Mouse (Mus musculus) brain, adult 2 months (tissue): Measurements from ENCODE around the gene Rasgef1b.
"Not testable (repeated sequence)": the region's sequence is repeated elsewhere in the genome, so short reads cannot be mapped to it uniquely, and the experiment has no call there.

ENCODE experiments used
- DNase-seq: peaks from one replicate; pipeline ENCODE4 v3.0.0; 2011; ENCODE audit warnings: low read depth, low spot score

Rasgef1b gene

GRCm38 (mm10) chr5:99216588-99217152 is 512.2 kb downstream of the Rasgef1b start:
- not testable (repeated sequence) for DNase-seq

DNA sequence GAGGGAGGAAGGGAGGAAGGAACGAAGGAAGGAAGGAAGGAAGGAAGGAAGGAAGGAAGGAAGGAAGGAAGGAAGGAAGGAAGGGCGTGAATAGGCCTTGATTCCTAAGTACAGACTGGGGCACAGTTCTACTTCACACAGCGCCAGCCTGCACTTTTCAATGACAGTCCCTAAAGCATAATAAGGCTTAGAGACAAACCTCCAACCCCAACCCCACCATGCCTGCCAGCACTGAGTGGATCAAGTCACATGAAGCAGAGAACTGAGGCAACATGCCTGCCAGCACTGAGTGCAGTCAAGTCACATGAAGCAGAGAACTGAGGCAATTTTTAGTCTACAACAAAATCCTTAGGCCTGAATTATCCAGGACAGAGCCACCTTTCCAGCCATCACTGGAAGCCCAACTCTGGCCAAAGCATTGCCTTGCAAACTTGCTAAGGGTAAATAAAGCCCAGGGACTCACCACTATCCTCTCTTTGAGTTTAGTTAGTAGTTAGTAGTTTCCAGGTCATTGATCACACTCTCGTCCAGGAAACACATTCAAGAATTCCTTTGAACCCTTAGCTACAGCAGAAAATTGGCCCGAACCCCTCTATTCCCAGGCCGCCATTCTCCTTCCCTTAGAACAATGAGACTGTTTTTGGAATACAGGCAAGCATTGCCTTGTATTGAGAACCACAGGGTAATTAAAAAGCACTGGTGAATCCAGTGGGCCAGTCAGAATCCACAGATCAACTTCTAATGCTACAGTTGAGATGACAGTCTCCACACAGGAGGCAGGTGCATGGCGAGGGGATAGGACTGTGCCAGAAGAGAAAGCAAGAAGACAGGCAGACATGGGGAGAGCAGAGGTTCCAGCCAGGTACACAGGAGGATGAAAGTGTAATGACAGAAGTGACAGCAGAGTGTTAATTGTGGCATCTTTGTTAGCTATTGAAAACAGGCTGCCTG is 513.4 kb downstream of the Rasgef1b start:
- DNase-seq, result no peak

- peak; percentile 80 for DNase-seq
Observed at GRCm38 (mm10) chr5:99214400-99214799, 514.5 kb downstream of the Rasgef1b start.

DNA sequence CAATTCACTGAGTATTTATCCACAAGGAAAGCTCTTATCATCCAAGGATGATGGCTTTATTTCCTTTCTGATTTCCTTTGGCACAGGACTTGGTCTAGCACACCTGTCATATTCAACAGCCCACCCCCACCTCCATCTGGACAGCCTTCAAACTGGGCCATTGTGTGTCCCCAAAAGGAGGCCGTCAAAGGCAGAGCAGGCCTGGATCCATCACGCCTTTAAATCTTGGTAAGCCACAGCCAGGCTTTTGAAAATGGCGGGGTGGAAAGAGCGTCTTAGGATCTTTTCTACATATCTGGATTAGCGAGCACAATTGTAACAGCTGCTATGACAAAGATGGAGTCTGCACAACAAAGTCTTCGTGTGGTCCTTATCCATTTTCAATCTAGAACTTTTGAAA is 515.7 kb downstream of the Rasgef1b start:
- DNase-seq, result peak; percentile 52

GRCm38 (mm10) chr5:99203475-99203874 is 525.4 kb downstream of the Rasgef1b start:
- DNase-seq, result no peak

GRCm38 (mm10) chr5:99202074-99202837 is 526.6 kb downstream of the Rasgef1b start:
- peak; percentile 81 for DNase-seq

DNA sequence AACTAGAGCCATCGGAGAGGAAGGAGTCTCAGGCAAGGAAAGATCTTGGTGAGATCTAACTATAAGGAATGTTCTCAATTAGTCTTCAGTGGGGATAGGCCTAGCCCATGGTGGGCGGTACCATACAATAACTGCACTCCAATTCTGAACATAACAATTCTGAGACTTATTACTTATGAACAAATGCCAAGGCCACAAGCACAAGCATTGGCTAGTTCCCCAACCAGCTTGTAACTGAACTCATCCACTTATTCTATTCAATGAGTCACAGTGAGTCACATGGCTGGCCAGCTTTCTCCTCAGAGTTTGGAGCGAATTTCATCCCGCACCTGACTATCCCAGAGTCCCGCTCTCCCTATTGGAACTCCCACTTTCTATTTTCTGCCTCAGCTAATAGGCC is 533.4 kb downstream of the Rasgef1b start:
- no peak for DNase-seq

- DNase-seq, result no peak
Observed at GRCm38 (mm10) chr5:99190941-99191800, 537.7 kb downstream of the Rasgef1b start.

DNA sequence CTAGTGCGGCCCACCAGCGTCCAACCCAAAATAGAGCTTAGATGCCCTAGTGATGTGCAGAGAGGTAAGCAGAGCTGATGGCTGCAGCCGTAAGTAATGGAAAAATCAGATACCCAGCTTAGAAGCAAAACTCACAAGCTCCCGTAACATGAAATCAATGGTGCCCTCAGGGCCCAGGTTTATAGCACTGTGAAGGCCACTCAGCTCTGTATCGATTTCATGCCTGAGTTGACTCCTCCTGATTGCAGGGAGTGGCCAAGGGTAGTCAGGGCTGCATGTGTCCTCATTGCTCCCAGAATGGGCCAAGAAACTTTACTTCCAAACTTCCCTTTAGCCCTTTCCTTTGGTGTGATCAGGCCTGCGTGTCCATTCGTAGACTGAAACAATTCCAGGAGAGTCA is 545.2 kb downstream of the Rasgef1b start:
- DNase-seq, result no peak

GRCm38 (mm10) chr5:99174608-99175385 is 554.1 kb downstream of the Rasgef1b start:
- no peak for DNase-seq

DNA sequence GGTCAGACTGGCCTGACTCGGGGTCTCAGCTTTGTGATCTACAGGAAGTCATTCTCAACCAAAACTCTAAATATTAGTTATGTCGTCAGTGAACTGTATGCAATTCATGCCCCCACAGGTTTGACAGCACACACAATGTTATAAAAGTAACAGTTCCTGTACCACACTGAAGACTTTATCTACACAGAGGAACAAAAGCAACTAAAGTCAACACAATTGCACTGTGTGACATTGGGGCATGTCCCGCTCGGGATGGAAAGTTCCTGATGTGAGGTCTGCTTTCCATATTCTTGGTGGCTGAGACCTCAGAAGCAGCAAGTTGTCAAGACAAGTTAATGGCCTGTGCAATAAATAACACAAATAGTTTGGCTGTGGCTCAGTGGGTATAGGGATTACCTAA is 559.0 kb downstream of the Rasgef1b start:
- no peak for DNase-seq

- no peak for DNase-seq
Observed at GRCm38 (mm10) chr5:99167767-99168166, 561.1 kb downstream of the Rasgef1b start.
